Mouse (Mus musculus): ENCODE data around the gene Plekhm2.

Gene Plekhm2

DNA sequence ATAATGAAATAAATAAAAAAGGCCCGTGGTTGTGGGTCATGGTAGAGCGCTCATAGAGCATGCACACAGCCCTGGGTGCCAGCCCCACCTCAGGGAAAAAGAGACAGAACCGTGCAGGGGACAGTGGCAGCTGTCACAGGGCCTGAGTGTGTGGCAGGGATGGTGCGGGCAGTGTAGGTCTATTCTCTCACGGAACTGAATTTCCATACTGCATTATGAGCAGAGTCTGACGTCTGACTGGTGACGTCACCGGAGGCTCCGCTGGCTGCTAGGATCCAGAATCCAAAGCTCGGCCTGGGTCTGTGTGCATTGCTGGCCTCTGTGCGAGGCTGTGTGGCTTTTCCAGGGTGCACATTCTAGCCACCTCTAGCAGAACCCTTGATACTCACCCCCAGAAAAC, 3.8 kb downstream of the Plekhm2 start:
- DNase-seq, result no peak

DNA sequence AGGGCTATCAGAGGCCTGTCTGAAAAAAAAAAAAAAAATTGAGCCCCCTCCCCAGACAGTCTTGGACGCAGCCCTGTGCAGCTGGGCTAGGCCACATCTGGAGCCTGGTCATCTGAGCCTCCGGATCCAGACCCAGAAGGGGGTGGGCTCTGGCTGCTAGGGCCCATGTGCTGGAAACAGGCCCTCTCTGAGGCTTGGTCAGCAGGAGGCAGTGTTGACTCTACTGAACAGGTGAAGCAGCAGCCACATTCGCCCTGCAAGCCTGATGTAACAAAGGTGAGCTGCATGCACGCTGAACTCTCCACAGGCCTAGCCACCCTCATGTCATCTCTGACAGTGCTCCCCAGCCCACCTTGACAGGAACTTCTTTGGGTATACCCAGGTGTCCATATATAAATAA, 5.0 kb downstream of the Plekhm2 start:
- DNase-seq, result peak; percentile 11

DNA sequence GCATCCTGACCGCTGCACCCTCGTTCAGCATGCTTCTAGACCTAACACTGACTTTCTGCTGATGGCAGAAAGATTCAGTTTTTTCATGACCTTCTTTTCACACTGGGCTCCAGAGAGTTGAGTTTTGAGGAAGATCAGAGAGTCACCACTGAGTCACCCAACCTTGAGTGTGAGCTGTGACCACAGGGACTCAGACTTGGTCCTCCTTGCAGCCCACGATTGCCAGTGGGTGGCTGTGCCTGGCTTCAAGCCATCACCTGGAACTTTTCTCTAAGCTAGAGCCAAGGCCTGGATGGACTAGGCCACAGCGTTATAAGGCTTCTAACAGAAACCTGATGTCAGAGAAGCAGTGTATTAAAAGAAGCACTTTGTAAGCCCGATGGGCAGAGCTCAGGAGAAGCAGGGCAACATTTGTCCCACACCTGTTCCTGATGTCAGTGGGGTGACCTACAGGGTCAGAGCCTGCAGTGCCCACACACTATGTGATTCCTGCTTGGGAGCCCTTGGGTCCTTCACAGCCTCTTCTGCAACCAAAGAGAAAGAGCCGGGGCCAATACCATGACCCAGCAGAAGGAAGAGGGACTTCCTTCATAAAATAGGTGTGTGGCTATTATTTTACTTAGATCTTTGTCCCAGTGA, 5.7 kb downstream of the Plekhm2 start:
- DNase-seq, result no peak

DNA sequence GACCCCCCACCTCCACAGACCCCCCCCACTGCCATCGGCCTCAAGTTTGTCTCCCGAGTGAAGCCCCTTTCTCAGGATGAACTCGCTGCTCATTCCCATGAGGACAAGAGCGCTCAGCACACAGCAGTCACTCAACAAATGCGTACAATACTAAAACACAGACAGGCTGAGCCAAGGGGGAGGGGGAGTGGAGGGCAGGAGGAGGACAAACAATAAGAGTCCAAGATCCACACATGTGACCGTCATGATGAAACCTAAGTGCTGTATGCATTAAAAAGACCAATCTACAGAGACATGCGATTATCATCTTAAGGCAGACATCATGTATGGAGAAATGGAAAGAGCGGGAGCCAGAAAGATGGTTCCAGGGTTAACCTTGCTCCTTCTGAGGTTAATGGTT, 7.8 kb downstream of the Plekhm2 start:
- DNase-seq, result no peak

DNA sequence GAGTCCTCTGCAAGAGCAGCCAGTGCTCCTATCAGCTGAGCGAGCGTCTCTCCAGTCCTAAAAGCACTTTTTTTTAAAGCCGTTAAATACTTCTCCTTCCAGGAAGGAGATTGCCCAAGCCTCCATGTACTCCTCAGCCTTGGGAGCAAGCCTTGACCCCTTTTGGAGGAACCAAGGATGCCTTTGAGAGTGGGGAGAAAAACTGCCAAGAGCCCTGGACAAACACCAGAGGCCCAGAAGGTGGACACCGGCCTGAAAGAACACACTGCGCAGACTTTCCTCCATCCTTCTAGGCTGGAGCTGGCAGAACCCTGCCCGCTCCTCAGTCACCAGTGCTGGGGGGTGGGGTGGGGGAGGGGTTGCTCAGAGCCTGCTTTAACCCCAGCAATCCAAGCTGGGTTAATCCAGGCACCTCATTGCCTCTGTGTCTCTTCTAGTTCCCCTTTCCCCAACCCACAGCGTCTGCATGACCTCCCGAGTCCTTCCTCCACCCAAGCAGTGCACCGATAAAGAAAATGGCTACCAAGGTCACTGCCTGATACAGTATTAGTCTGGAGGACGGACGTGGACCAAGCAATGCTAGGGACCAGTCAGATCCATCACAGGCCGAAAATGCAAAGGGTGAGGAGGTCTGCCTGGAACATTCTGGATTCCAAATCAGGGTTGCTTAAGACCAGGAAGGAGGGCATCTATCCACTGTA, 8.6 kb downstream of the Plekhm2 start:
- no peak for DNase-seq

DNA sequence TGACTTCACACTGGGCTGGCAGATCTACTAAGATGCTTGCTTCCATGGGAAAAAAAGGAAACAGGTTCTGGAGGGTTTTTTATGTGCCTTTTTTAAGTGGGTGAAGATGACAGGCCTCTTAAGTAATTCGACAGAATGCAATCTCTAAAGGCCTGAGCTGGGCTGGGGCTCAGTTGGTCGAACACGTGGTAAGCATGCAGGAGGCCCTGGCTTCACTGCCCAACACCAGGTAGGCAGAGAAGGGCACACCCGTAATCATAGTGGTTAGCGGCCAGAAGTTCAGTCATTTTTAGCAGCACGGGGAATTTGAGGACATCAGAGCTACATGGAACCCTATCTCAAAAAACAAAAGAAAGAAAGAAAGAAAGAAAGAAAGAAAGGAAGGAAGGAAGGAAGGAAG, 10.2 kb downstream of the Plekhm2 start:
- DNase-seq, result no peak

DNA sequence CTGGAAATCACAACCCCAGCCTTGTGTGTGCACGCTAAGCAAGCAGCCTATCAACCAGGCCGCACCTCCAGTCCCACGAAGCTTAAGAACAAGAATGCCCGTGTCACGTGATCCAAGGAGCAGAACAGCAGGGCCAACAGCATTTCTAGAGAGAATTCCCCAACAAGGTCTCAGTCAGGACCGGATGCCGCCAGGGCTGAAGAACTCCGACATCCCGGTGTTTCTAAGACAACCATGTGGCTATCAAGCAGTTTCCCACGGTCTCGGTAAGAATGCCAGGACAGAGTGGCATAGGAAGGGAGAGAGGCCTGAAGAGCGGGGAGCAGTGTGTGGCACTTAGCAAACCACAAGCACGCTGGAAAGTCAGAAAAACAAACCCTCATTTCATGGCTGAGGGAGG, 10.9 kb downstream of the Plekhm2 start:
- no peak for DNase-seq

DNA sequence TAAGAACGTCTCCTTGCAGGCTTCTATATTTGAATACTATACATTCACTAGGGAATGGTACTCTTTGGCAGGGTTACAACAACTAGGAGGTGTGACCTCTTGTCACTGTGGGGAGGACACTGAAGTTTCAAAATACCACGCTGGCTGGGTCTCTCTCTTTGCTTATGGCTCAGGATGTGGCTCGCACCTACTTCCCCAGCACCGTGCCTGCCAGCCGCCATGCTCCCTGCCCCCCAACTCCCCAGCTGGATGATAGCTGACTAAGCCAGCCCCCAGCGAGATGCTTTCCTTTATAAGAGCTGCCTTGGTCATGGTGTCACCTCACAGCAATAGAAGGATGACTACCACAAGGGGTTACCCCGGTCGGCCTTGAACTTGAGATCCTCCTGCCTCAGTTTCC, 11.7 kb downstream of the Plekhm2 start:
- DNase-seq, result no peak

DNA sequence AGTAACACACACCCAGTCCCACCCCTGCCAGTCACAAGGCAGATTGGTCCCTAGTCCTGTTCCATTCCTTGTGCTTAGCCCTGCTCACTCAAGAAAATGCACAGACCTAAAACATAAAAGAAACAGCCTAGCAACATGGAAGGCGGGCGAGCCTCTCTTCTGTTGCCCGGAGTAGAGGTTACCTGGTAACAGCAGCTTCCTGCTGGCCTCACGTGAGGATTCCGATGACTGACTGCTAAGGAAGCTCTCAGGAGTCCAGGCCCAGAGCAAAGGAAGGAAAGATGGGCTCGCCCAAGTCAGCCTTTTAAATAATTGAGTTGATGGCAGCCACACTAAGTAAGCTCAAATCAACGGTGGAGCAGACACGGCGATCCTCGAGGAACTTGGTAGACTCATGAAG, 12.8 kb downstream of the Plekhm2 start:
- no peak for DNase-seq

DNA sequence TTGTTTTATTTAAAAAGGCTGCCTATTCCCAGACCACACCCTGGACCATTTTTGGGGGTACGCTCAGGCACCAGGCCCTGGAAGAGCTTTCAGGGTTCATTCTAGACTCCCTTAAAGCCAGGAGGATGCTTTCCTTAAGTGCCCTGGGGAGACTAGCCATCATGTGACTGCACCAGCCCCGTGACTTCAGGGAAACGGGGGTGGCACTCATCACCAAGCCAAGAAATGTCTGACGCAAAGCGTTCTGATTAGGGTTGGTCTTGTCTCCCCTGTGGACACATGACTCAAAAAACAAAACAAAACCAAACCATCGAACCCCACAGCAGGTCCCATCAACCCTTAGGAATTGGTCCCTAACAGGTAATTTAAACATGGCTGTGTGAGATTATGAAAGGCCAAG, 13.4 kb downstream of the Plekhm2 start:
- DNase-seq, result no peak

DNA sequence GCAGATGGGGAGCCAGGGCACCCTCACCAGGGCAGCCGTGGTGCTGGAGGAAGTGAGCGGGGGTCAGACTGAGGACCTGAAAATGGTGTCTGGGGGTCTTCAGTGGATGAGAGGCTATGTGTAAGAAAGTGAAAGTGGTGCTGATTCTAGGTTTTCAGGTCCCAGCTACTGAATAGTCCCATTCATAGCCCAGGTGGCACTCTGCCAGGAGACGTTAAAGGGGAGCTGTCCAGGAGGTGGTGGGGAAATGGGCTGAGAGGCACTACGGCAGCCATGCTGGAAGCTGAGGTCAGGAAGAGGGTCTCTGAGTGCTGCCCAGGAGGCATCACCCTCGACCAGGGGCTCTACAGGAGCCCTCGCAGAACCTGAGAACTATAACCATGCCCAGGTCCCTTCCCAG, 15.5 kb downstream of the Plekhm2 start:
- DNase-seq, result no peak

DNA sequence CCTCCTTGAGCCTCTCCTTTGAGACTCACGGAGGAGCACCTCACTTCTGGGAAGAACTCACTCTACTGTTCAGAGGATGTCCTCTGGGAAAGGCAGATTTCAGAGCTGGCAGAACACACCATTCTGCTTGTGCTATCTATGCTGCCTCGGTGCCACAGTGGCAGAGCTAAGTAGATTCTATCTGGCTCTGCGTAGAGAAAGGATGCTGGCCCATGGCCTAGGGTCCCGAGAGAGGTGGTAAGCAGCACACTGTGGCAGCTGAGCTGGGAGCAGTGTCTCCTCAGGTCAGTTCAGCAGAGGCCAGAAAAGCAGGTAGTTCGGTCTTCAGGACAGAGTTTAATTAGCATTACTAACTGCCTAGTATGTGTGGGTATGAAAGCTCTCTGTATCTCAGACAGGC, 16.4 kb downstream of the Plekhm2 start:
- DNase-seq, result no peak

DNA sequence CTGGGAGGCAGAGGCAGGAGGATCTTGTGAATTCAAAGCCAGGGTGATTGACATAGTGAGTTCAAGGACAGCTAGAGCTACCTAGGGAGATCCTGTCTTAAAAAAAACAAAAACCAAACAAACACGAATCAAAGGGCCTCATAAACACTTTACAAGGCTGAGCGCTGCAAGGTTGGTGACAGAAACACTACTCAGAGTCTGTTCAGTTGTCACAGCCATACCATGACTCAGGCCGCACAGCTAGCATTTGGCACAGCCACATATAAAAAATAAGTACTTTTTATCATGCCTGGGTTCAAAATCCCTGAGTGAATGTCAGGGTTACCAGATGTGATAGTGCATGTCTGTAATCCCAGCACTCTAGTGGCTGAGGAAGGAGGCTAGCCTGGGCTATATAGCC, 17.5 kb downstream of the Plekhm2 start:
- no peak for DNase-seq

DNA sequence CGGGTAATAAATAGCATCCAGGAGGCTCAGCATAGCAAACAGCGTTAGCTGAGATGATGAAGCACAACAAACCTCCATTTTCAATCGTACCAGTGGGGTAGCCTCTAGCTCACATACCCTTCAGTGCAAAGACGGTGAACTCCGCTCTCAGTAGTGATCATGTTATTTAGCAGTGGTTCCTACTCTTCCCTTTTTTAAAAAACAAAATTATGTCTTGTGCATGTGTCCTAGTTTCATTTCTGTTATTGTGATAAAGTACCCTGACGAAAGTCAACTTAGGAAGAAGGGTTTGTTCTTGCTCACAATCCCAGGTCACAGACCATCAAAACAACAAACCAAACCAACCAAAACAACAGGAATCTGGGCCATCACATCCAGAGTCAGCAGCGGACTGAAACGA, 18.7 kb downstream of the Plekhm2 start:
- no peak for DNase-seq

DNA sequence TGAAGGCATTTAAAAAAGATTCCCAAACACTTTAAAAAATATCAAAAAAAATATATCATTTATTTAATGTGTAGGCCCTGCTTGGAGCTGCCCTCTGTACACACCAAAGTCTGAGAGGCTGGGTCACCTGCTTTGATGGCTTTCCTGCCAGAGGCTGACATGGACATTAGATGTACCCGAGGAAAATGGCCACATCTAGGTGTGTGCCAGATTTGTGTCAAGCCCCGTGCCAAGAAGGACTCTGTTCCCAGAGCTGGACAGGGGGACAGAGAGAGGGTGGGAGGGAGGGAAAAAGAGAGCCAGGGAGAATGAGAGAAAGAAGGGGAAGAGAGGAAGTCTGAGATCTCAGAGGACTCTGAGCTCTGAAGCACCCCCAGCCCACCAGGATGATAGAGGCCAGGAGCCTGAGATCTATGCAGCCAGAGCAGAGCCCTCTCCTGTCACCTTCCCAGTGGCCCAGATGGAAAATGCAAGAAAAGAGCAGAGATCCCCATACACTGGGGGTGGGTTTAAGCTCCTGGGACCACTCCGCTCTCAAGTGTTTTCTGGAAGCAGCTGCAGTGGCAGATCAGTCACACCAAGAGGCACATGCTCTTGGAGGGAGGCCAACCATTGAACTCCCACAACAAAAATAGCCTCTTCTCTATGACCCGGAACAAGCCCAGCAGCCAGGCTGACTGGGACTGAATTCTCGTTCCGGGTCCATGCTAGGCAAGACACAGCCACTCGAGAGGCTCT, 21.4 kb downstream of the Plekhm2 start:
- DNase-seq, result no peak

DNA sequence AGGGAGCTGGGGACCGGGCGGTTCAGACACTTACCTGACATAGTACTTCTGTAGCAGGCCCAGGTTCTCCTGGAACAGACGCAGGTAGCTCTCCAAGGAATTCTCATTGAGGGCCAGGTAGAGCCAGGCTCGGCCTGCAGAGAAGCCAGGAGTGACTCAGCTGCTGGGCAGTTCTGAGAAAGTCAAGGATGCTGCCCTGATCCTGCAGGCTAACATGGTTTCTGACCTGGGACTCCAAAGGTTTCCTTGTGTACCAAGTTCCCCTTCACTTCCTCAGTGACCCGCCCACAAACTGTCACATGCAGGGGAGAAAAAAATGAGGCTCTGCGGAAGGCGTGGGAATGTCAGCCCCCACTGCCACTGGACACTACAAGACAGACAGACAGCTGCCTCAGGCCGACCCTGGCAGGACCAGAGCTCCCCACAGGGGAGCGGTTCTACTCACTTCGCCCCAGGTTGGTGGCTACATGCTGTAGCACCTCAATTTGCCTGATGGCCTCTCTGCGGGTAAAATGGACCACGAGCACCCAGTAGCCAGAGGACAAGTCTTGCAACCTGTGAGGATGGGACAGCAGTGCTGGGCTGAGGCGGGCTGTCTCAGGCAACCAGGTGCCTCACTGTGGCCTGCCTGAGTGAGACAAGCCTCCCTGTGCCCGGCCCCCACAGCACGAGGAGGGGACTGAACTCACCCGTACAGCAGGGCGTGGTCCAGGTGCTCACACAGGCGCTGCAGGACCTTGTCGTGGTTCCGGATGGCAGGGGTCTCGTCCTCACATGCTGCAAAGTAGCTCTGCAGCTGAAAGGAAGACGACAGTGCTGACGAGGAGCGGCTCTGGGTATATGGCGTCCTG, 22.5 kb downstream of the Plekhm2 start:
- no peak for DNase-seq

DNA sequence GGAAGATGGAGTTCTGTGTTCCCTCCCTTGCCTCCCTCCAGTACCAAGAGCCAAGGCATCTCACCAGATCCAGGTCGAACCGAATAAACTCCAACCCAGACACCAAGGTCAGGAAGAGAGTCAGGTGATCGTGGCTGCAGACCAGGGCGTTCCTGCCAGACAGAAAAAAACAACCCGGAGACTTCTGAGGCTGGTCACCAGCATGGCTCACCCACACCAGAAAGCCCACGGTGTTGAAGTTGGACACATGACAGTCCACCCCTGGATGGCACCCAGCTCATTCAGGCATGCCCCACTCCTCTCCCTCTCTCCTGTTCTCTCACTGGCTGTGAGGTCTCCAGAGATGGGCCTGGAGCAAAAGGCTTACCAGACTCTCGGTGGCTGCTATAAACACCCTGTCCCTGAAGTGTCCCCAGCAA, 23.3 kb downstream of the Plekhm2 start:
- no peak for DNase-seq

DNA sequence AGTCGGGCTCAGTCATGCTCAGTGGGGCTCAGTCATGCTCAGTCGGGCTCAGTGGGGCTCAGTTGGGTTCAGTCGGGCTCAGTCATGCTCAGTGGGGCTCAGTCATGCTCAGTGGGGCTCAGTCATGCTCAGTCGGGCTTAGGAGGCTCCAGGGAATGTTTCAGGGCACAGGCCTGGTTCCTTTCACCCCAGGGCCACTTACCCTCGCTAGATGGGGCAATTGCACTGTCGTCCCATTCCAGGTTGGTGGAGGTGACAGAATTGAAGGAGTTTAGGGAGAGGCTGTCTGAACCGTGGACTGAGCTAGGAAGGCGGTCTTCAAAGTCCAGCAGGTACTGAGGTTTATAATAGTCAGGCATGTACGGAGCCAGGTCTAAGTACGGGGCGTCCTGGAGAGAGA, 25.2 kb downstream of the Plekhm2 start:
- no peak for DNase-seq

DNA sequence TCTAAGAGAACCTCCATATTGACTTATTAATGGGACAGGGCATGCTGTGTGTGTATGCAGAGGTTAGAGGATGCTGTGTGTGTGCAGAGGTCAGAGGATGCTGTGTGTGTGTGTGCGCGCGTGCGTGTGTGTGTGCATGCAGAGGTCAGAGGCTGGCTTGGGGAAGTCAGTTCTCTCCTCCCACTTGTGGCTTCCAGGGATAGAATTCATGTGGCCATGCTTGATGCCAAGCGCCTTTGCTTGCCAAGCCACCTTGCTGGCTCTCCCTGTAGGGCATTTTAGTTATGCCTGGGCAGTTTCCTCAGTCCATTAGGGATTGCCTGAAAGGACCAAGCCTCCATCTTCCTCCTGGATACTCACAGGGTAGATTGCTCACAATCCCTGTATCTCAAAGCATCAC, 28.0 kb downstream of the Plekhm2 start:
- DNase-seq, result no peak

DNA sequence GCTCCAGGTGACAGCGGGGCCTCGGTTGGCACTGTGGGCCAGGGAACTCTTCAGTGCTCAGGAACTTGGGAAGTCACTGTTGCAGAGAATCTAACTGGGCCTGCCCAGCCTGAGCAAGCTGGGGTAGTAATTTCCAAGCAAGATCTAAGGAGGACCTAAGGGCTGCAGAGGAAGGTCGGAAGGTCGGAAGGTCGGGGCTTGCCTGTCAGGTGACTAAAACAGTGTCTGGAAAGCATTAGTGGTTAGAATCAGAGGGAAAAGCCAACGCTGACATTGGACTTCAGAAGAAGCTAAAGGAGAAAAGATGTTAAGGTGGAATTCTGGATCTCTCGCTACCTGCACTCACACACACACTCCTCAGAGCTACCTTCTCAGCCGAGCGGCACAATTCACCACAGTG, 28.7 kb downstream of the Plekhm2 start:
- DNase-seq, result no peak

DNA sequence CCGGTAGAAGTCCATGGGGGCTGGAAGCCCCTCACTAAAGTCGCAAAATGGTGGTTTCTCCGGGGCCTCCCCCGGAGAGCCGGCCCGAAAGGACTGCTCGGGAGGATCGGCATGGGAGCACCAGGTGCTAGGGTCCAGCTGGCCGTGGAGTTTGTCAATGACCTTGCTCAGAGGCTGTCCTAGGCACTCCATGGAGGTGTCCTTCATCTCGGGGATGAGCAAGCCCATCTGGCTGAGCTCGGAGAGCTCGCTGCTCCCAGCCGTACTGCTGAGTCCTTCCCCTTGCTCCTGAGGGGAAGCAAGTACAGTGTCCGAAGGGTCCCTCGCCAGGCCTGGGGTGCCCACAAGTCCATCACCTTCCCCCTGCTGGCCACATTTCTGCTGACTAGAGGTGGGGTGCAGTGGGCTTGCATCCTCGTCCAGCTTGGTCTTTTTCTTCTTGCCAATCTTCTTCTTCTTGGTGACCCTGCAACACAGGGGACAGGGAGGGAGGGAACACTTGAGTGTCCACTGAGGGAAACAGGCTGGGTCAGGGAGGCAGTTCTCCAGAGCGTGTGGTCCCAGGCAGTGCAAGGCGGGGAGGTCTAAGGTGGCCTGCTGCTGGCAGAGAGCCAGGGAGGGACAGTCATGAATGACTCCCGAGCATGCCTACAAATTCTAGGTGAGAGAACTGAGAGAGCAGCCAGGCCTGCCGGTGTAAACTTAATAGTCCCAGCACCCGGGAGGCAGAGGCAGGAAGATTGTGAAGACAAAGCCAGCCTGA, 32.4 kb downstream of the Plekhm2 start:
- no peak for DNase-seq

DNA sequence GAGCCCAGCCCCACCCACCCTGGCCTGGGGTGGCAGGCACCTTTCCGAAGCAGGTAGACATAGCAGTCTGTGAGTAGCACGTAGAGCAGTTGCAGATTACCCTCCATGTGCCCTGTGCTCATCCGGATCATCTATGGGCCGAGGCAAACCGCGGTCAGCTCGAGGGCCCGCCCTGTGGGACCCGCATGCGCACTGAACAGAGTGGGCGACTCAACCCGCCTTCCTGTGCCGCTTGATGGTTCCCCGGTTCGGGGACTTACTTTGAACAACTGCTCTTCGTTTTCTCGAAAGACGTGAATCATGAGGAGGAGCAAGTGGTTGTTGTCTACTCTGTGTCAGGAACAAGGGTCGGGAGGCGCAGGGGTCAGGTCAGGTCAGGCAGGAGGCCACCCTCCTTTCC, 33.4 kb downstream of the Plekhm2 start:
- no peak for DNase-seq

DNA sequence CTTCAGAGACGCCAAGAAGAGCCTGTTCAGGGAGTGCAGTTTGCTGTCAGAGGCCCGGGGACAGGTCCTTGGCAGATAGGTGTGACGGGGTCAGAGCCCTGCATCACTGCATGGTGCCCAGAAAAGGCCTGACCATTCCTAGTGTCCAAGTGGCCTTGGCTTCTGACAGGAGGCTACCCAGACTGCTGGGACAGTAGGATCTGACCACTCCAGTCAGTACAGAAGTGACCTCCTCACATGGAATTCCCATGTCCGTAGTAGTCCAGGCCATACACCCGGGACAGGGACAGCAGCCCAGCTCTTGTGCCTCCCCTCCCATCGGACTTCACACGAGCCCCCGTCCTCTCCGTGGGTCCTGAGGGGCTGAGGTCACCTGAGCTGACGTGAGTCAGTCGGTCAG, 34.7 kb downstream of the Plekhm2 start:
- no peak for DNase-seq
